Mouse (Mus musculus): ENCODE data around the gene Lpo. TPM values are rescaled to one million over a fixed set of nuclear protein-coding genes. Genes with fewer than 3 reads are reported as not detected.
"Not testable (repeated sequence)": the region's sequence is repeated elsewhere in the genome, so short reads cannot be mapped to it uniquely, and the experiment has no call there.

Gene Lpo
- total RNA-seq (2014; rRNA removed) (3.4 and 4.9 TPM in 2 replicates), polyA plus RNA-seq (2015; fragmentation: Nextera tagmentation; extraction: Ambion mirVana) (3.3 and 4.3 TPM in 2 replicates)

GRCm38 (mm10) chr11:87828239-87828900, at the start of gene Lpo:
TSS of gene Lpo (minus strand) at chr11:87828289.
- ATAC-seq = peak; percentile 64; the same call in 1 of the 2 replicates
- peak within 1 kb of the TSS; percentile 48; the same call in 1 of the 2 replicates for H3K27ac ChIP-seq
- no peaks in the 10 kb centered on the region for H3K4me1 ChIP-seq (ENCODE audit: insufficient read depth, low read length)
- 31% methylated on average over 10 of the region's 10 CpGs for WGBS
- H3K9ac ChIP-seq (replicated peaks; ENCODE audit: low read length) = no peak within 1 kb of the TSS
- H3K4me3 ChIP-seq (ENCODE audit: low read length) = no peak within 1 kb of the TSS
- H3K4me2 ChIP-seq (ENCODE audit: low read depth, low read length) = no peak within 1 kb of the TSS
- H3K36me3 ChIP-seq (ENCODE audit: insufficient read depth, low read length) = no peaks in the 10 kb centered on the region
- no peaks in the 10 kb centered on the region for H3K9me3 ChIP-seq (ENCODE audit: low read length)
- TF ChIP-seq CTCF (IDR thresholded peaks at IDR 0.05; ENCODE audit: low read depth) = no peak
- H3K27me3 ChIP-seq (ENCODE audit: insufficient read depth, low read length) = no peaks in the 10 kb centered on the region
- peak; percentile 38 for DNase-seq (ENCODE audit: low spot score)

- H3K4me1 ChIP-seq (ENCODE audit: insufficient read depth, low read length) = no peaks in the 10 kb centered on the region
- no peak for DNase-seq (ENCODE audit: low spot score)
- H3K4me3 ChIP-seq (ENCODE audit: low read length) = no peak within 1 kb of the TSS
- H3K9me3 ChIP-seq (ENCODE audit: low read length) = no peaks in the 10 kb centered on the region
- no peak for TF ChIP-seq CTCF (IDR thresholded peaks at IDR 0.05; ENCODE audit: low read depth)
- no peaks in the 10 kb centered on the region for H3K36me3 ChIP-seq (ENCODE audit: insufficient read depth, low read length)
- H3K9ac ChIP-seq (replicated peaks; ENCODE audit: low read length) = no peak within 1 kb of the TSS
- no peak for ATAC-seq
- WGBS = 76% methylated on average over 6 of the region's 6 CpGs
- H3K27ac ChIP-seq = no peak within 1 kb of the TSS
- H3K27me3 ChIP-seq (ENCODE audit: insufficient read depth, low read length) = no peaks in the 10 kb centered on the region
- H3K4me2 ChIP-seq (ENCODE audit: low read depth, low read length) = no peak within 1 kb of the TSS
Observed at GRCm38 (mm10) chr11:87875436-87875835, 47.3 kb upstream of the Lpo start, which contains the start of gene Epx. TSS of gene Epx (minus strand) at chr11:87875536.

DNA sequence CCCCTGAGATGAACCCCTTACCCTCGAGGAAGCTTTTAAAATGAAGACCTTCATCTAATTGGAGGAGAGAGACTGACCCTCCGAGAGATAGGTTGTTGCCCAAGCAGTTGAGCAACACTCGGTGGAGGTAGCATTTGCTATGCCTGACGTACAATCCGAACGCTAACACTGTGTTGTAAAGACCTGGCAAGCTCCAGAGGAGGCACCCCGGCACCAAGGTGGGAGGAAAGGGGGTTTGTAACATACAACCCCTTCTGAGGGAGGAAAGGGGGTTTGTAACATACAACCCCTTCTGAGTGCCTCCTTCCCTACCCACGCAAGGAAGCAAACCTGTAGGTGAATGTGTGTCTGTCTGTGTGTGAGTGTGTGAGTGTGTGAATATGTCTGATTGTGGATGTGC, 43.7 kb upstream of the Lpo start:
- no peaks in the 10 kb centered on the region for H3K27me3 ChIP-seq (ENCODE audit: insufficient read depth, low read length)
- no peak for TF ChIP-seq CTCF (IDR thresholded peaks at IDR 0.05; ENCODE audit: low read depth)
- no peaks in the 10 kb centered on the region for H3K4me1 ChIP-seq (ENCODE audit: insufficient read depth, low read length)
- DNase-seq (ENCODE audit: low spot score) = peak; percentile 51
- H3K9me3 ChIP-seq (ENCODE audit: low read length) = no peaks in the 10 kb centered on the region
- 28% methylated on average over 8 of the region's 8 CpGs for WGBS
- no peak overlapping the region for H3K4me3 ChIP-seq (ENCODE audit: low read length)
- no peaks in the 10 kb centered on the region for H3K36me3 ChIP-seq (ENCODE audit: insufficient read depth, low read length)
- no peak overlapping the region for H3K9ac ChIP-seq (replicated peaks; ENCODE audit: low read length)
- H3K4me2 ChIP-seq (ENCODE audit: low read depth, low read length) = peak overlapping the region; percentile 28; the same call in 1 of the 2 replicates
- ATAC-seq = 0 out of 2 replicates have a peak, but pooled peaks have one; percentile 70
- H3K27ac ChIP-seq = no peak overlapping the region

DNA sequence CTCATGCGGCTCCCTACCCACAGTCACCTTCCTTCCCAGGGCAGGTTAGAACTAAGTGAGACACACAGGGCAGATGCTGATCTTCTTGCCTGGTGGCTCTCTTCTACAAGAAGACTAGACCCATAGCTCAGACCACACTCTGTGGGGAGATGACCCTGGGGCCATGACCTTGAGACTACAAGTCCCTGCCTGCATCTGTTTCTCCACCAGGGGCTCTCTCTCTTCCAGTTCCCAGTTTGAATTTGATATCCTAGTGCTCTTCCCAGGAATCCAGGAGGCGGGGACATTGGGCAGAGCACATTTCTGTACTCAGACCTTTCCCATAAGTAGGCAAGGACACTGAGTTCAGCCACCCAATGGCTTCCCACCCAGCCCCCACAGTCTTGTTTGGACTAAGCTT, 42.0 kb upstream of the Lpo start:
- no peaks in the 10 kb centered on the region for H3K27me3 ChIP-seq (ENCODE audit: insufficient read depth, low read length)
- no peak overlapping the region for H3K4me2 ChIP-seq (ENCODE audit: low read depth, low read length)
- H3K9ac ChIP-seq (replicated peaks; ENCODE audit: low read length) = no peak overlapping the region
- H3K9me3 ChIP-seq (ENCODE audit: low read length) = no peaks in the 10 kb centered on the region
- DNase-seq (ENCODE audit: low spot score) (no peak), ATAC-seq (no peak)
- 79% methylated on average over 2 of the region's 2 CpGs for WGBS
- no peak for TF ChIP-seq CTCF (IDR thresholded peaks at IDR 0.05; ENCODE audit: low read depth)
- no peaks in the 10 kb centered on the region for H3K36me3 ChIP-seq (ENCODE audit: insufficient read depth, low read length)
- no peaks in the 10 kb centered on the region for H3K4me1 ChIP-seq (ENCODE audit: insufficient read depth, low read length)
- H3K27ac ChIP-seq = no peak overlapping the region
- no peak overlapping the region for H3K4me3 ChIP-seq (ENCODE audit: low read length)

GRCm38 (mm10) chr11:87866891-87867290, 38.8 kb upstream of the Lpo start:
- H3K27me3 ChIP-seq (ENCODE audit: insufficient read depth, low read length); H3K36me3 ChIP-seq (ENCODE audit: insufficient read depth, low read length); H3K4me3 ChIP-seq (ENCODE audit: low read length); ATAC-seq; H3K9me3 ChIP-seq (ENCODE audit: low read length); DNase-seq (ENCODE audit: low spot score); H3K4me2 ChIP-seq (ENCODE audit: low read depth, low read length); H3K4me1 ChIP-seq (ENCODE audit: insufficient read depth, low read length); H3K9ac ChIP-seq (replicated peaks; ENCODE audit: low read length); H3K27ac ChIP-seq: not testable (repeated sequence)
- TF ChIP-seq CTCF (IDR thresholded peaks at IDR 0.05; ENCODE audit: low read depth) = peak; percentile 18; the same call in 1 of the 2 replicates
- 100% methylated on average over 1 of the region's 2 CpGs for WGBS

DNA sequence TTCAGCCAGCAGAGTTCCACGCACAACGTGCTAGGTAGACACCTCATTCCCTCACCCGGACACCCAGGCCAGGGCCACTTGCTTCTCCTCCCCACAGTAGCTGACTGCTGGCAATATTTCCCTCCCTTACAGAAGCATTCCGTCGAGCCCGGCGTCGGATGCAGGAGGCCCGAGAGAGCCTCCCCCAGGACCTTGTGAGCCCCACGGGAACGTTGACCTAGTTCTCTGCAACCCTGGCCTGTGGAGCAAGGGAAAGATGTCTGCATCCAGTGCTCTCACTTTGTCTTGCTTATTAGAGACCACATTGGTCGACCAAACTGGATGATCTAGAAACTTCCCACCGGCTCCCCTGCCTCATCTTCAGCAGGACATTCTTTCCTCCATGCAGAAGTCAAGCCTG, 34.7 kb upstream of the Lpo start:
- WGBS = 94% methylated on average over 13 of the region's 13 CpGs
- DNase-seq (ENCODE audit: low spot score) = no peak
- H3K27me3 ChIP-seq (ENCODE audit: insufficient read depth, low read length) = no peaks in the 10 kb centered on the region
- H3K9ac ChIP-seq (replicated peaks; ENCODE audit: low read length) = no peak overlapping the region
- H3K4me3 ChIP-seq (ENCODE audit: low read length) = no peak overlapping the region
- no peak overlapping the region for H3K27ac ChIP-seq
- H3K36me3 ChIP-seq (ENCODE audit: insufficient read depth, low read length) = peaks cover 3% of the 10 kb centered on the region
- no peak for ATAC-seq
- no peaks in the 10 kb centered on the region for H3K4me1 ChIP-seq (ENCODE audit: insufficient read depth, low read length)
- no peak for TF ChIP-seq CTCF (IDR thresholded peaks at IDR 0.05; ENCODE audit: low read depth)
- H3K4me2 ChIP-seq (ENCODE audit: low read depth, low read length) = no peak overlapping the region
- H3K9me3 ChIP-seq (ENCODE audit: low read length) = no peaks in the 10 kb centered on the region

DNA sequence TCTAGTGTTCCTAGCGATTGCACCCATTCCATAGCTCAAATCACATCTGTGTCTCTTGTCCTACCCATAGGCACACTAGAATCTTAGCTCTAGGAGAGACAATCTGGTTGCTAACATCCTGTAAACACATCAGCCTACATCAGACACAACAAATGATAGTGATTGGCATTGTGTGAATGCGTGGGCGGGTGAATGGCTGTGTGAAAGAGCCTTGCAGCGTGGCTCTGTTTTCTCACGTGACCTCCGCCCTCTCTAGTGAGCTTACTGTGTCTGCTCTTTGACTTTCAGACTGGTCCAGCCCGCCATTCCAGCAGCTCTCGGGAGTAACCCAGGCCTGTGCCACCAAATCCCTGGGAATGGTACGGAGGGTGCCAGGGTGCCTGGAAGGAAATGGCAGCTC, 32.3 kb upstream of the Lpo start:
- no peaks in the 10 kb centered on the region for H3K27me3 ChIP-seq (ENCODE audit: insufficient read depth, low read length)
- no peak for TF ChIP-seq CTCF (IDR thresholded peaks at IDR 0.05; ENCODE audit: low read depth)
- ATAC-seq (no peak), DNase-seq (ENCODE audit: low spot score) (no peak)
- 60% methylated on average over 9 of the region's 9 CpGs for WGBS
- no peak overlapping the region for H3K27ac ChIP-seq
- H3K9me3 ChIP-seq (ENCODE audit: low read length) = no peaks in the 10 kb centered on the region
- peaks cover 3% of the 10 kb centered on the region for H3K36me3 ChIP-seq (ENCODE audit: insufficient read depth, low read length)
- no peak overlapping the region for H3K4me2 ChIP-seq (ENCODE audit: low read depth, low read length)
- no peak overlapping the region for H3K9ac ChIP-seq (replicated peaks; ENCODE audit: low read length)
- no peaks in the 10 kb centered on the region for H3K4me1 ChIP-seq (ENCODE audit: insufficient read depth, low read length)
- no peak overlapping the region for H3K4me3 ChIP-seq (ENCODE audit: low read length)

All from hindbrain, postnatal 0 days (tissue).